Mouse (Mus musculus) hindbrain, postnatal 0 days (tissue): ENCODE data around the gene Kdm4b. TPM values are rescaled to one million over a fixed set of nuclear protein-coding genes. Genes with fewer than 3 reads are reported as not detected.

ENCODE experiments used
- ATAC-seq: fragments of 200-750 bp; cut with Nextera tagmentation; 2 replicates; pipeline ENCODE4 v1.8.0; 2017; ENCODE audit warnings: mild to moderate bottlenecking, moderate TSS enrichment, moderate library complexity
- DNase-seq: peaks from one replicate; pipeline ENCODE4 v3.0.0-alpha.2; 2015; ENCODE audit warnings: low spot score
- H3K27ac ChIP-seq: fragments of 300-500 bp; sonication (generic); 2 replicates; pipeline ENCODE4 v1.5.1; 2014; ENCODE audit warnings: mild to moderate bottlenecking
- H3K27me3 ChIP-seq: fragments of 300-500 bp; sonication (generic); 2 replicates; pipeline ENCODE4 v1.6.1; 2014; ENCODE audit warnings: low read length, mixed read lengths; ENCODE audit not compliant: insufficient read depth
- H3K36me3 ChIP-seq: fragments of 300-500 bp; sonication (generic); 2 replicates; pipeline ENCODE4 v1.6.1; 2014; ENCODE audit warnings: low read length, mixed read lengths; ENCODE audit not compliant: insufficient read depth
- H3K4me1 ChIP-seq: fragments of 300-500 bp; sonication (generic); 2 replicates; pipeline ENCODE4 v1.6.1; 2014; ENCODE audit warnings: antibody characterized with exemption, low read length, mixed read lengths; ENCODE audit not compliant: insufficient read depth
- H3K4me2 ChIP-seq: fragments of 300-500 bp; sonication (generic); 2 replicates; pipeline ENCODE4 v1.6.1; 2014; ENCODE audit warnings: low read depth, mild to moderate bottlenecking, low read length, moderate library complexity, mixed read lengths
- H3K4me3 ChIP-seq: fragments of 300-500 bp; sonication (generic); 2 replicates; pipeline ENCODE4 v1.5.1; 2014; ENCODE audit warnings: low read length
- H3K9ac ChIP-seq: fragments of 300-500 bp; sonication (generic); replicated peaks from 2 replicates; pipeline ENCODE4 v1.6.1; 2014; ENCODE audit warnings: mild to moderate bottlenecking, low read length, moderate library complexity, mixed read lengths
- H3K9me3 ChIP-seq: fragments of 300-500 bp; sonication (generic); 2 replicates; pipeline ENCODE4 v1.6.1; 2016; ENCODE audit warnings: low read length, mixed read lengths
- CTCF ChIP-seq: IDR thresholded peaks from 2 replicates; pipeline ENCODE4 v1.5.1; 2016; ENCODE audit warnings: antibody characterized with exemption, control low read depth, low read depth
- WGBS: fragments of 180-500 bp; shearing (Covaris S2); extraction: QIAGEN DNeasy Blood & Tissue Kit; methylation state at CpG from one replicate; pipeline ENCODE4 v1.1.7; 2014; 5-methylcytosine and 5-hydroxymethylcytosine counted together
- polyA plus RNA-seq: library from polyadenylated mRNA; unstranded; fragments of >200 nt; fragmentation: Nextera tagmentation; extraction: Ambion mirVana; gene quantifications from 2 replicates; pipeline ENCODE4 v1.2.1, GENCODE M21; 2015
- total RNA-seq: library from RNA; depleted of rRNA; stranded (reverse); fragments of >200 nt; gene quantifications from 2 replicates; pipeline ENCODE4 v1.2.3, GENCODE M21; 2014

Gene Kdm4b
- total and polyA plus RNA-seq, 2 experiments from 2014 or later = 42.5 to 144 TPM

- Histone ChIP-seq H3K9me3 (no peaks in the 10 kb centered on the region), H3K27me3 (no peaks in the 10 kb centered on the region), H3K36me3 (peaks cover 37% of the 10 kb centered on the region), H3K9ac (no peak overlapping the region), H3K4me3 (no peak overlapping the region), H3K4me2 (no peak overlapping the region), H3K4me1 (peaks cover 28% of the 10 kb centered on the region), H3K27ac (peak overlapping the region; percentile 75)
- WGBS = 50% methylated on average over 6 of the region's 6 CpGs
- ATAC-seq (no peak), DNase-seq (peak; percentile 34)
- TF ChIP-seq CTCF = no peak
Observed at GRCm38 (mm10) chr17:56379281-56379834, 53.5 kb downstream of the Kdm4b start.

GRCm38 (mm10) chr17:56380286-56380685 lies 54.4 kb downstream of the Kdm4b start:
- 16% methylated on average over 6 of the region's 6 CpGs for WGBS
- Histone ChIP-seq H3K9me3 (no peaks in the 10 kb centered on the region), H3K4me2 (no peak overlapping the region), H3K4me3 (no peak overlapping the region), H3K27me3 (no peaks in the 10 kb centered on the region), H3K27ac (peak overlapping the region; percentile 75), H3K36me3 (peaks cover 45% of the 10 kb centered on the region), H3K9ac (no peak overlapping the region), H3K4me1 (peaks cover 24% of the 10 kb centered on the region)
- ATAC-seq (peak; percentile 92), DNase-seq (peak; percentile 84)
- TF ChIP-seq CTCF = no peak; the same call in 1 of the 2 replicates

- DNase-seq (no peak), ATAC-seq (no peak)
- H3K9me3 ChIP-seq = no peaks in the 10 kb centered on the region
- peaks cover 41% of the 10 kb centered on the region for H3K36me3 ChIP-seq
- no peak overlapping the region for H3K4me3 ChIP-seq
- TF ChIP-seq CTCF = no peak
- H3K27me3 ChIP-seq = no peaks in the 10 kb centered on the region
- peak overlapping the region; percentile 75; the same call in 1 of the 2 replicates for H3K27ac ChIP-seq
- no peak overlapping the region for H3K4me2 ChIP-seq
- H3K4me1 ChIP-seq = peaks cover 24% of the 10 kb centered on the region
- H3K9ac ChIP-seq = 0 out of 2 replicates have a peak overlapping the region, but pooled peaks have one; percentile 17
- WGBS = 52% methylated on average over 5 of the region's 5 CpGs
Observed at GRCm38 (mm10) chr17:56381183-56381582, 55.3 kb downstream of the Kdm4b start.

GRCm38 (mm10) chr17:56382997-56383396 lies 57.1 kb downstream of the Kdm4b start:
- Histone ChIP-seq H3K36me3 (peaks cover 44% of the 10 kb centered on the region), H3K4me2 (no peak overlapping the region), H3K27me3 (no peaks in the 10 kb centered on the region), H3K27ac (no peak overlapping the region), H3K4me3 (no peak overlapping the region), H3K9ac (no peak overlapping the region), H3K9me3 (no peaks in the 10 kb centered on the region), H3K4me1 (peaks cover 24% of the 10 kb centered on the region)
- TF ChIP-seq CTCF = no peak
- 50% methylated on average over 8 of the region's 8 CpGs for WGBS
- DNase-seq = no peak
- ATAC-seq = no peak

GRCm38 (mm10) chr17:56384903-56385302 lies 59.0 kb downstream of the Kdm4b start:
- DNase-seq (peak; percentile 70), ATAC-seq (no peak)
- Histone ChIP-seq H3K4me3 (no peak overlapping the region), H3K9ac (no peak overlapping the region), H3K27ac (peak overlapping the region; percentile 26; the same call in 1 of the 2 replicates), H3K9me3 (no peaks in the 10 kb centered on the region), H3K4me1 (peaks cover 18% of the 10 kb centered on the region), H3K4me2 (no peak overlapping the region), H3K27me3 (no peaks in the 10 kb centered on the region), H3K36me3 (peaks cover 51% of the 10 kb centered on the region)
- 44% methylated on average over 6 of the region's 6 CpGs for WGBS
- no peak for TF ChIP-seq CTCF

- Histone ChIP-seq H3K36me3 (peaks cover 58% of the 10 kb centered on the region), H3K4me3 (no peak overlapping the region), H3K27ac (no peak overlapping the region), H3K4me1 (peaks cover 5% of the 10 kb centered on the region; the same call in 1 of the 2 replicates), H3K9ac (no peak overlapping the region), H3K4me2 (no peak overlapping the region), H3K27me3 (no peaks in the 10 kb centered on the region), H3K9me3 (no peaks in the 10 kb centered on the region)
- 79% methylated on average over 6 of the region's 6 CpGs for WGBS
- ATAC-seq = no peak
- no peak for TF ChIP-seq CTCF
- no peak for DNase-seq
Observed at GRCm38 (mm10) chr17:56387612-56388011, 61.8 kb downstream of the Kdm4b start.

- Histone ChIP-seq H3K36me3 (peaks cover 77% of the 10 kb centered on the region), H3K4me2 (no peak overlapping the region), H3K27me3 (no peaks in the 10 kb centered on the region), H3K4me3 (no peak overlapping the region), H3K4me1 (no peaks in the 10 kb centered on the region), H3K9me3 (no peaks in the 10 kb centered on the region), H3K9ac (no peak overlapping the region), H3K27ac (no peak overlapping the region)
- WGBS = 89% methylated on average over 6 of the region's 6 CpGs
- DNase-seq (no peak), ATAC-seq (no peak)
- no peak for TF ChIP-seq CTCF
Observed at GRCm38 (mm10) chr17:56393238-56393637, 67.4 kb downstream of the Kdm4b start.
